Mouse (Mus musculus) embryo, embryonic 9.5 days (tissue): ENCODE data around the gene Olfr523.

Experiments
- DNase-seq: peaks from one replicate; pipeline ENCODE4 v3.0.0-alpha.2; 2017; ENCODE audit errors: extremely low spot score

The Olfr523 gene

GRCm38 (mm10) chr7:140180692-140181091 is 7.7 kb downstream of the Olfr523 start:
- DNase-seq, result no peak

GRCm38 (mm10) chr7:140184206-140184605 is 11.2 kb downstream of the Olfr523 start:
- DNase-seq, result no peak

- DNase-seq, result peak; percentile 17
These were observed 13.9 kb downstream of the Olfr523 start for GRCm38 (mm10) chr7:140186646-140187620.

- no peak for DNase-seq
These were observed 14.8 kb downstream of the Olfr523 start for GRCm38 (mm10) chr7:140187721-140188390.

GRCm38 (mm10) chr7:140188391-140189328 is 15.6 kb downstream of the Olfr523 start:
- DNase-seq, result peak; percentile 24

DNA sequence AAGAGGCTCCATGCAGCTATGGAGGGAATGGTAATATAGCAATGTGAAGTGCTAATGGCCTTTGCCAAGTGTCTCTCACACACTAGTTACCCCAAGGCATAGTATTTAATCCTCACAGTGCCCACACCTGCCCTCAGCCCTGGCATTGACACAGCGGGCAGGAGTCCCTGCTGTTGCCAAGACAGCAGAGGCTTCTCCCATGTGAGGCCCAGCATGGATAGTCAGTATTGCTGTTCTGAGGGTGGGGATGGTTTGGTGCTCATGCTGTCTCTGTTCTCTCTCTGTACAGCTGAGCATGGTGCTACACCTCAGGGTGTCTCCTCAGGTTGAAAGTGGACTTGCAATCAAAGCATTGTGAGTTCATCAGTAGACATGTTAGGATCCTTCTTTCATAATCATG is 17.4 kb downstream of the Olfr523 start:
- no peak for DNase-seq

DNA sequence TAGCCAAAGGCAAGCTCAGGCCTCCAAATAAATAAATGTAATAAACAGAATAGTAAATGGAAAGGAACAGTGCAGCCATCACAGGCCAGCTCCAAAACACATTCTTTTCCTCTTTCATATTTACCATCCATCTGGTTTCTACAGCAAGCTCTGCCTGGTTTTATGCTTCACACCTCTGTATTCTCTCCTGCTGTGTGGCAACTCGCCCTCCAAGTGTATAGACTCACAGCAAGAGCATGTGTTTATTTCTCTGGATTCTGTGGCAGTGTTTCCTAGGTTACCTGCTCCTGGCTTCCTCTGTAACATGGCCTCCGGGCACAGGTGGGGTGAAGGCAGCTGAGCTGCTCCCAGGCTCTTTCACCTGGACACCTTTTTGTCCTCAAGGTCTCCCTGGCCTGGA is 19.4 kb downstream of the Olfr523 start:
- no peak for DNase-seq

- DNase-seq, result no peak
These were observed 19.8 kb downstream of the Olfr523 start for GRCm38 (mm10) chr7:140192851-140193250.

- DNase-seq, result no peak
These were observed 21.0 kb downstream of the Olfr523 start for GRCm38 (mm10) chr7:140194031-140194430.

DNA sequence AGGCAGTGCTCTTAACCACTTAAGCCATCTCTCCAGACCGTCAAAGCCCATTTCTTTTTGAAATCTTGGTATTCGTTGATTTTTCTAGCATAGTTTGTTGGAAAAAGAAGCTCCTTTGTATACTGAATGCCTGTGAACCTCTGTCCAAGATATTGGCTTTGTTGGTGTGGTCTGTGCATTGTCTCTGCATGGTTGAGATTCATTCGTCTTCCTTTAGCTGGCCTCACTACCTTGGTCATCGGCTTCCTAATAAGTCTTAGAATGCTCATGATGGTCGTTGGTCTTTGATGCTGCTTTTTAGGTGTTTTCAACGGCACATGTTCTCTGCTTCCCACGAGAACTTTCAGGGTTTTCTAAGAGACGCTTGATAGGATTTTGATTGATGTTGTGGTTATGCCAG is 23.0 kb downstream of the Olfr523 start:
- no peak for DNase-seq

DNA sequence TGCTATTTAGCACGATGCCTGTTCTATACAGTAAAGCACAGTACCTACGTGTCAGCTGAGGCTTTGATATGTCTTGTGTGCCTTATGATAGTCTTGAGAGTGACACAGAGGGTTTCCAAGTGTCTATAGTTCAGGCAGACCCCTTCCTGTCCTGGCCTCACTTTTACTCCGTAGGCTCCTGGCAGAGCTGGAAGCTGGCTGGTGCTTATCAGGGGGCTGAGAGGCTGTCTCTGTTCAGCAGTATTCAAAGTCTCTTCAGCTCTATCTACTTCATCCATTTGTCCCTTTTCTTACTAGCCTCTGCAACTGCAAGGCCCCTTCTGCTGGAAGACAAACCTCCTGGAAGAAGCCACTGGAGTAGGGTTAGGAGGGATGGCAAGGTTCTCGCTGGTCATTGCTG is 28.1 kb downstream of the Olfr523 start:
- DNase-seq, result no peak

DNA sequence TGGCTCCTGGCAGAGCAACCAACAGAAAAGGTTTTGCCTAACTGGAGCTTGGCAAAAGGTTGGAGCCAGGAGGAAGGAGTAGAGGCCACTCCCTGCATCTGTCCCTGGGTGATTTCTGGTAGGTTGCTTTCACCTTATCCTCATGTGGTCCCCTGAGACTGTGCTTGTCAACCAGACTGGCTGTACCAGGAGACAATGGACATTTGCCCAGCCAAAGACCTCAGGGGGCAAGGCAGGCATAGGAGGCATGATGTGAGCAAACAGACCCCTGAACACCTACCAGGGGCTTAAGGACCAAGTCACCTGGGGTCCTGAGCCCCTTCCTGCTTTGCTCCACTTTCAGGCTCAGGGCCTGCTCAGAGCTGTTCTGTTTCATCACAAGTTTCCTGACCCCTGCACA is 32.8 kb downstream of the Olfr523 start, which contains the start of gene Olfr524:
TSS of gene Olfr524 (minus strand) at position 101 of the 400 bp plus-strand sequence.
- no peak for DNase-seq

GRCm38 (mm10) chr7:140206904-140207303 is 33.9 kb downstream of the Olfr523 start:
- DNase-seq, result no peak

DNA sequence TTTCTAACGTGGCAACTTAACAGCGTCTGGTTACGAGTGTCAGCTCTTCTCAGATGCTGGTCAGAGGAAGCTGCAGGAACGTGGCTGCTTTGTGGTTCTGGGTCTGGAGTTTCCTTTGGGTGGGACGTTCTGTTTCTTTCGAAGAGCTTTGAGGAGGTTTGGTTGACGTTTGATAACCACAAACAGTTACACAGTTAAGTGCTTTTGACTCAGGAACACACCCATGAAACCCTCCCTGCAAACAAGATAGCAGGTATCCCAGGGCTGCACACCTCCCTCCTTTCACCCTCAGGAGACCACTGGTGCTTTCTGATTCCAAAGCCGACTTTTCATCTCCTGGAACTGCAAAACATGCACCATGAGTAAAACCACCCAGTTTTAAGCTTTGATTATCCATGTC is 35.1 kb downstream of the Olfr523 start:
- DNase-seq, result no peak

DNA sequence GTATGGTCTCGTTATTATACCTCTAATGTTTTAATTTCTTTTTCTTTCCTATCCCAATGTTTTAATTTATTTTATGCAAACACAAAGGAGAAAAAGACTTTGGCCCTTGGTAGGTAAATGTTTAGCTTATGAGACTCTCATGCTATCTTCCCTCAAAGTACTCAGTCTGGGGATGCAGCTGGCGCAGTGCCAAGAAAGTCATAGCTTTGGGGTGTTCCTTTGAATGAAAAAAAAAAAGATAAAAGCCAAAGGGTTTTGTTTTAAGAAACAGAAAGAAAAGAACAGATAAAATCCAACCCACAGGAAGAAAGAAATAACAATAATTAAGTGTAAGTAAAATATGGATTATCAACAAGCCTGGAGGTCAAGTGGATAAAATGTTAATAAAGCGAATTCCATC is 35.7 kb downstream of the Olfr523 start:
- no peak for DNase-seq

DNA sequence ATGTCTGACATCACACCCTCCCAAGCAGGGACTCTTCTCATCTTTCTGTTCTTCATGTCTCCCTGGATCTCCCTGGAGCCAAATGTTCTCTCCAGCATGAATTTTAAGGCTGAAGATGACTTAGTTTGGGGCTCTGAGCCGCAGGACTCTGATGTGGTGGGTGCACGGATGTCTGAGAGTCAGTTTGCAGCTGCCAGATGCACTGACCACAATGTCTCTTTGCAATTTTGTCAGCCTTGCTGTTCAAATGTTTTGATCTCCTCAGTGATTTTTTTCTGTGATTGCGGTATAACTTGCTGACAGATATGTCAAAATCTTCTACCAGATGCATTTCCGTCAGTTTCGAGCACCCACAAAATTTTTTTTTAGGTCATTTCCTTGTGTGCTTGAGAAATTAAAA is 40.8 kb downstream of the Olfr523 start:
- DNase-seq, result no peak

DNA sequence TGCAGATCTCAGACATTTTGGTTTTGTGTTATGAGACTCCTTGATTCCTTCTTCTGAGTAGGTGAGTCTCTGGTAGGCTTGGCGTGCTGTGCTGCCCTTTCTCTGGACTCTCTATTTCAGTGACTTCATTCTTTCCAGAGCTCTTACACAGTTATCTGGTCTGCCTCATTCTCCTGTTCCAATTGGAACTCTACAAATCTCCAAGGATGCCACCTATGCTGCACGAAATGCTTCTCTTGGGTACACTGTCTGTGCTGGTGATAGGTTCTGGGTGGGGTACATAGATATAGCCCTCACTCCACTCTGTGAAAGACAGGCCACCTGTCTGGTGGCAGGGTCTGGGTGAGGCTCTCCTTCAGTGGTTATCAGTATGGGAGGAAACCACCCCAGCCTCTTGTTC is 45.0 kb downstream of the Olfr523 start, which contains the start of gene Cd163l1:
TSS of gene Cd163l1 (plus strand) at position 301 of the 400 bp plus-strand sequence.
- no peak for DNase-seq

- DNase-seq, result peak; percentile 13
These were observed 46.3 kb downstream of the Olfr523 start for GRCm38 (mm10) chr7:140219268-140219667.

DNA sequence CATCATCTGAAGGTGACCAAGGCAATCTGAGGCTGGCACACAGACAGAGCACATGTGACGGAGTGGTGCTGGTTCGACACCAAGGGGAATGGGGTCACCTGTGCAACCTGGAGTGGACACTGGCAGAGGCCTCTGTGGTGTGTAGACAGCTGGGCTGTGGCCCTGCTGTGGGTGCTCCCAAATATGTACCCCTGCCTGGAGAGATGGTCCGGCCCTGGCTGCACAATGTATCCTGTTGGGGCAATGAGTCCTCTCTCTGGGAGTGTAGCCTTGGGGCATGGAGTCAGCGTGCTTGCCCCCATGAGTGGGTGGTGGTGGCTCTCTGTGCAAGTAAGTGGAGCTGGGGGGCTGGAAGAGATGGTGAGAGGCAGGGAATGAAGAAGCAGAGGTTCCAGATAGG is 47.4 kb downstream of the Olfr523 start:
- DNase-seq, result no peak

- DNase-seq, result no peak
These were observed 51.2 kb downstream of the Olfr523 start for GRCm38 (mm10) chr7:140224209-140224608.
